Mouse (Mus musculus): ENCODE data around the gene Ptger2.

GRCm38 (mm10) chr14:45051116-45051515 lies 63.1 kb downstream of the Ptger2 start:
- TF ChIP-seq CTCF (IDR thresholded peaks at IDR 0.05; ENCODE audit: insufficient read depth, low read depth, low read length), result no peak
- no peak for TF ChIP-seq POLR2A (IDR thresholded peaks at IDR 0.05; ENCODE audit: insufficient read depth, low read depth, low read length)
